Mouse (Mus musculus): ENCODE measurements around the gene Ptprm.

GRCm38 (mm10) chr17:66891916-66892315, 462.3 kb downstream of the Ptprm start:
- TF ChIP-seq CTCF (IDR thresholded peaks at IDR 0.05; ENCODE audit: borderline replicate concordance, control insufficient read depth, extremely low read depth, insufficient read depth, low read length, poor library complexity) (no peak), POLR2A (IDR thresholded peaks at IDR 0.05; ENCODE audit: control insufficient read depth, extremely low read depth, insufficient read depth, low read length, poor library complexity) (no peak)

All from thymus, adult 2 months (tissue).